Mouse (Mus musculus): Measurements from ENCODE around the gene Ddost.

DNA sequence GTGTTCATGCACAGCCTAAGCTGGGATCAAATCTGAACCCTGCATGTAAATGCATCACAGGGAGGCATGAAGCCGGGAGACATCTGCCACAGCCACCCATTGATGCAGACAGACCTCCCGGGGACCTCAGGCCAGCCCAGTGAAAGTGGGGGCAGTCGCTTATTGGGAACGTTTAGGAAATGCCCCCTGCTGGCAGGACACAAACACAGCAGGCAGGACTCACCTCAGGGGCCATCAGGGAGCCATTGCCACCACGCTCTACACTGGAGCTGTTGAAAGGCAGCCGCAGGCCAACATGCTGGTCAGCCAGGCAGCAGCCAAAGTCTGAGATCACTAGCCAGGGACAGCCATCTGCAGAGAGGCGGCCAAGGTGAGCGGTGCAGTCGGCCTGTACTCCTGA is 11.3 kb downstream of the Ddost start:
- TF ChIP-seq CTCF (conservative IDR thresholded peaks at IDR 0.05; ENCODE audit: low read length) (peak; percentile 58), POU5F1 (IDR thresholded peaks at IDR 0.05; ENCODE audit: borderline replicate concordance, low read length) (no peak), NANOG (IDR thresholded peaks at IDR 0.05; ENCODE audit: borderline replicate concordance, low read length) (no peak)

Data from E14TG2a.4 (cell line).